Comparison of ENCODE assay signal across 15 mouse cellular contexts in genomic region chr17:27078499-27078898, GRCm38 (mm10). TPM values are rescaled to one million over a fixed set of nuclear protein-coding genes. Genes with fewer than 3 reads are reported as not detected.
DNase-seq lines count a peak whose midpoint lies in the region; TF ChIP-seq lines count a peak whose summit lies in the region.
"Had no signal": no experiment of that assay in that cellular context is flagged by ENCODE, and none has a peak within 500 bp of the region (broad histone marks: within the 10 kb centered on the region; RNA-seq: fewer than 3 reads in every experiment).

No protein-coding gene starts in this region.

- in situ Hi-C loops in ES-E14 (cut with MboI; ENCODE audit: low sequenced_read_pairs in 2 of 2, unreplicated experiment in 2 of 2) = no loop called here

- H3K27ac ChIP-seq in ES-Bruce4 (ENCODE audit: insufficient read depth, low read length) = peak overlapping the region; percentile 4; the same call in 1 of the 2 replicates
- H3K27ac ChIP-seq in ES-E14 (ENCODE audit: insufficient read depth, low read depth, low read length, poor library complexity, severe bottlenecking) = peak overlapping the region; percentile 67; the same call in 1 of the 2 replicates
- H3K27ac ChIP-seq: embryonic facial prominence, embryonic 13.5 days; embryonic facial prominence, embryonic 15.5 days; forebrain, embryonic 10.5 days; forebrain, embryonic 12.5 days had no signal

- H3K4me1 ChIP-seq in ES-Bruce4 (ENCODE audit: control insufficient read depth, insufficient read depth, low read length) (peaks cover 7% of the 10 kb centered on the region), ES-E14 (ENCODE audit: control insufficient read depth in 2 of 2, insufficient read depth in 2 of 2, low read length in 2 of 2, poor library complexity in 1 of 2) (peaks cover 0 to 25% of the 10 kb centered on the region in 2 experiments; a peak in 3 of 4 replicates)
- H3K4me1 ChIP-seq: forebrain, embryonic 12.5 days had no signal

- TF ChIP-seq EP300 in ES-Bruce4 (IDR thresholded peaks at IDR 0.05; ENCODE audit: insufficient read depth, low read depth, low read length) = 0 out of 2 replicates have a peak, but pooled peaks have one; percentile 52

- DNase-seq in ES-E14 (ENCODE audit: low read depth, low spot score) = no peak
- no peak for DNase-seq in embryo, embryonic 10 days (ENCODE audit: low spot score)
- no peak for DNase-seq in kidney, adult 11 months
- no peak for DNase-seq in cerebellum, adult 9-11 months
- DNase-seq: adrenal gland, adult 8-10 months; cerebellum, adult 11 months; cerebellum, adult 18-20 months; cerebellum, adult 8-10 months; embryo, embryonic 11 days had no signal

- H3K9me3 ChIP-seq in ES-Bruce4 (replicated peaks; ENCODE audit: control insufficient read depth, insufficient read depth, low read length, poor library complexity, severe bottlenecking) (no peaks in the 10 kb centered on the region), ES-E14 (ENCODE audit: control insufficient read depth, insufficient read depth, low read depth, low read length) (no peaks in the 10 kb centered on the region)
- H3K9me3 ChIP-seq: embryonic facial prominence, embryonic 15.5 days had no signal

- TF ChIP-seq POLR2A in ES-Bruce4 (IDR thresholded peaks at IDR 0.05; ENCODE audit: insufficient read depth, low read length) = no peak

- H3K27me3 ChIP-seq in ES-Bruce4 (ENCODE audit: control insufficient read depth, insufficient read depth, low read length, poor library complexity, severe bottlenecking) = no peaks in the 10 kb centered on the region
- H3K27me3 ChIP-seq: embryonic facial prominence, embryonic 13.5 days; embryonic facial prominence, embryonic 15.5 days; forebrain, embryonic 12.5 days had no signal

- H3K9ac ChIP-seq in ES-Bruce4 (ENCODE audit: low read depth, poor library complexity, severe bottlenecking) (no peak overlapping the region), ES-E14 (ENCODE audit: insufficient read depth, low read depth, low read length, poor library complexity, severe bottlenecking) (no peak overlapping the region; the same call in 1 of the 2 replicates)
- H3K9ac ChIP-seq: embryonic facial prominence, embryonic 13.5 days; embryonic facial prominence, embryonic 15.5 days; forebrain, embryonic 12.5 days had no signal

- no peaks in the 10 kb centered on the region for H3K36me3 ChIP-seq in ES-Bruce4 (ENCODE audit: control insufficient read depth, insufficient read depth, low read length, poor library complexity, severe bottlenecking)
- peaks cover 5% of the 10 kb centered on the region; the same call in 1 of the 2 replicates for H3K36me3 ChIP-seq in ES-E14 (ENCODE audit: control insufficient read depth, insufficient read depth, low read length, poor library complexity, severe bottlenecking)
- H3K36me3 ChIP-seq: embryonic facial prominence, embryonic 15.5 days; forebrain, embryonic 12.5 days had no signal

- TF ChIP-seq CTCF in ES-Bruce4 (IDR thresholded peaks at IDR 0.05; ENCODE audit: low read depth, low read length) = no peak

- H3K4me3 ChIP-seq in ES-Bruce4 (ENCODE audit: low read depth, low read length) (no peak overlapping the region), ES-E14 (ENCODE audit: insufficient read depth in 1 of 2, low read depth in 1 of 2, low read length in 2 of 2, poor library complexity in 1 of 2, severe bottlenecking in 1 of 2) (no peak overlapping the region)
- H3K4me3 ChIP-seq: embryonic facial prominence, embryonic 13.5 days; embryonic facial prominence, embryonic 15.5 days; erythroblast, embryonic 14.5 days; forebrain, embryonic 10.5 days; forebrain, embryonic 12.5 days had no signal

TF ChIP-seq in ES-E14, 5 proteins besides CTCF, POLR2A, EP300 and RAD21:
- TF ChIP-seq ZC3H11A (IDR thresholded peaks at IDR 0.05; ENCODE audit: borderline replicate concordance, low read depth, low read length) (no peak), MAFK (IDR thresholded peaks at IDR 0.05; ENCODE audit: insufficient read depth, low read depth, low read length) (no peak), CHD2 (IDR thresholded peaks at IDR 0.05; ENCODE audit: low read depth, low read length) (no peak), ZNF384 (IDR thresholded peaks at IDR 0.05; ENCODE audit: low read depth, low read length) (no peak), HCFC1 (IDR thresholded peaks at IDR 0.05; ENCODE audit: borderline replicate concordance, insufficient read depth, low read length) (no peak)
TF ChIP-seq in ES-E14: peak in this region for 0.

RNA-seq across cellular contexts. Expression of gene Itpr3, which starts 21.4 kb away (rescaled TPM):
- 17.2 and 21.9 TPM in 2 replicates for polyA plus RNA-seq in ES-Bruce4 (2011; ENCODE audit: insufficient read depth, insufficient read length, low read depth, missing spikeins)
- 44.1 and 74.5 TPM in 2 replicates for total RNA-seq in ES-E14 (2012; rRNA removed)

RNA-seq across cellular contexts. Expression of gene Bak1, which starts 49.7 kb away (rescaled TPM):
- polyA plus RNA-seq in ES-Bruce4 (2011; ENCODE audit: insufficient read depth, insufficient read length, low read depth, missing spikeins) = 66.6 and 78.1 TPM in 2 replicates
- 36.4 and 53.2 TPM in 2 replicates for total RNA-seq in ES-E14 (2012; rRNA removed)

RNA-seq across cellular contexts. Expression of gene Uqcc2, which starts 55.2 kb away (rescaled TPM):
- polyA plus RNA-seq in ES-Bruce4 (2011; ENCODE audit: insufficient read depth, insufficient read length, low read depth, missing spikeins) = 138 and 155 TPM in 2 replicates
- total RNA-seq in ES-E14 (2012; rRNA removed) = 175 and 199 TPM in 2 replicates
